Mouse (Mus musculus) 3T3-L1 (cell line): ENCODE measurements around the gene Sox3.

Source experiments
- DNase-seq: peaks from one replicate; pipeline ENCODE4 v3.0.0-alpha.2; 2015; ENCODE audit warnings: low read depth, low spot score

Gene Sox3

DNA sequence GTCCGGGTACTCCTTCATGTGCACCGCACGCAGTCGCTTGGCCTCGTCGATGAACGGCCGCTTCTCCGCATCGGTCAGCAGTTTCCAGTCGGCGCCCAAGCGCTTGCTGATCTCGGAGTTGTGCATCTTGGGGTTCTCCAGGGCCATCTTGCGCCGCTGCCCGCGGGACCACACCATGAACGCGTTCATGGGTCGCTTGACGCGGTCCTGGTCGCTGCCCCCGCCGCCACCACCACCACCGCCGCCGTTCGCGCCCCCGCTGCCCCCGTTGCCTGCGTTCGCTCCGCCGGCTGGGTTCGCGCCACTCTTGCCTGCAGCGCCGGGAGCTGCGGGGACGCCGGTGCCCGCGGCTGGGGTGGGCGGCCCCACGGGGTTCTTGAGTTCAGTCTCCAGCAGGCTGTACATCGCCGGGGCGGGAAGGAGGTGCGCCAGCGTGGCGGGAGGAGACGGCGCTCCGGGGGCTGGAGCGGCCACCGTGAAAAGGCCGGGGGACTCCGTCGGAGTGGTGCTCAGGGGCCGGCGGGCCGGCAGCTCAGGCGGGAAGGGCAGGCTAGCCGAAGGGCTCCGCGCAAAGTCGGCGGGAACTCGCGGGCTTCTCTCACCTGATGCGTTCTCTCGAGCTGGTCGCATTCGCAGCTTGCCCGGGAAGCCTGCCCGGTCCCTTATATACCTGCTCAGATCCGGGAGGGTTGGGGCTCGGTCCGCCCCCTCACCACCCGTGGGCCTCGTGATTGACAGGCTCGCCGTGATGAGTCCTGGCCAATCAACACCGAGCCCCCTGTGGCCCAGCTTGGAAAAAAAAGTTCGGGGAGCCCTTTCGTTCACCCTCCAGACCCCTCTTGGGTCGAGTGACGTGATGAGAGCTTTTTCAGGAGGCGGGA lies at the start of gene Sox3:
TSS of gene Sox3 (minus strand) at position 630 of the 881 bp plus-strand sequence.
- no peak for DNase-seq

DNA sequence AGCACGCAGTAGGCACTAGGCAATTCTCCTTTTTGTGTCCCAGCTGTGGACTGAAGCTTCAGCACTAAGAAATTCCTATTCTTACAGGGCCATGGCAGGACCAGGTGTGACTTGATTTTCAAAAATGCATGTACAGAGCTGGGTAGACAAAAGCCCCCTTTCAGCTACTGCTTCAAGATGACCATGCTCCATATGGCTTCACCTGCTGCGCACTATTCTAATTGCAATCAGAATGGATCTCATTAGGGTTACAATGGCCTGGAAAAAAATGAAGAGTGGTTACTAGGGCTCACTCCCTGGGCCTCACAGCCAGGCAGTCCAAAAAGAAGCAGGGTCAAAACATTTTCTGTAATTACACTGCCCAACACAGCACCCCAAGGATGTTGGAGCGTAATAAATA lies 47.0 kb upstream of the Sox3 start:
- no peak for DNase-seq

DNA sequence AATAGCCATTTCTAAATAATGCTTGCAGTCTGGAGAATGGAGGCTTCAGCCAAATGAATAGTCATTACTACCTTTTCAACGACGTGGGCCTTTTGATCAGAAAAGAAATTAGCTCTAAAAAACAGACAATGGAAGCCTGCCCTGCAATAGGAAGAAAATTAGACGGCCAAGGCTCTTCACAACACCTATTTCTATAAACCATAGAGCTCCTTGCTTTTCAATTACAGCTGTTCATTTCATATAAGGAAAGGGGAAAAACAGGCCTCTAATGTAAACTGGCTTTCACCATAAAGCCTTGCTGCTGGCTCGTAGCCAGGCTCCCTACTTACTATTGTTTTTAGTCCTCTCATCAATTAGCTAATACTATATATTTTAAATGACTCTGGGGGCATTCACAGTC lies 6.3 kb upstream of the Sox3 start:
- DNase-seq: no peak

DNA sequence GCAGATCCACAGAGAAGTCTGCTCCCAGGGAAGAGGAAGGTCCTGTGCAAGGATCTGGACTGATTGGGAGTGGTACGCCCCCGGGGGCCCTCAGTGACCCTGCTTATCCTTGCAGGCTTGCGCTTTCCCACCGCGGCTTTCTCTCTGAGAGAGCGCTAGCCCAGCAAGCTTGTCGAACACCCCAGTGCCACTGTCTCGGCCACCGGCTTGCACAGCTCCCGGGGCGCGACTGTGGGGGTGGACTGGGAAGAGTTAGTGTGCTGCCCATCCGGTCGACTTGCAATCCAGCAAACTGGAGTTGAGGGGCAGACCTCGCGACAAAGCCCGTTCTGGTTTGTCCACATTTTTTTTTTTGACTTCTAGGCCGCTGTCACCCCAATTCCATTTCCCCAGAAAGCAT lies 5.4 kb upstream of the Sox3 start:
- DNase-seq: no peak

DNA sequence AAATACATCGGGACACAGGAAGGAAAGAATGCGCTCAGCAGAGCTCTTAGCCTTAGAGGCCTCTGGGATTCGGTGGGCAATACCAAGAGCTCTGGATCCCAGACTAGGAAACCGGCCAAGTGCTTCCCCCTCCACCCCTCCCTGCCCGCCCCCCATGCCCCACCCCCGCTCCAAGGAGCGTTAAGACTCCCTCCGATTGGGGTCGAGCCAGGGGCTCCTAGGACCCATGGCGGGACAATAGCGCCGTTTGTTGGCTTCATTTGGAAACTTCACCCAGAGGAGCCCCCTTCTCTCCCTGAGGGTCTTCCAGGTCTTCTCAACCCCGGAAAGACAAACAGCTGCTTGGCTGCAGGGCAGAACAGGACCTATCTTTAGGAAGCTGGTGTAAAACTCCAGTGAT lies 3.1 kb upstream of the Sox3 start:
- DNase-seq: no peak

DNA sequence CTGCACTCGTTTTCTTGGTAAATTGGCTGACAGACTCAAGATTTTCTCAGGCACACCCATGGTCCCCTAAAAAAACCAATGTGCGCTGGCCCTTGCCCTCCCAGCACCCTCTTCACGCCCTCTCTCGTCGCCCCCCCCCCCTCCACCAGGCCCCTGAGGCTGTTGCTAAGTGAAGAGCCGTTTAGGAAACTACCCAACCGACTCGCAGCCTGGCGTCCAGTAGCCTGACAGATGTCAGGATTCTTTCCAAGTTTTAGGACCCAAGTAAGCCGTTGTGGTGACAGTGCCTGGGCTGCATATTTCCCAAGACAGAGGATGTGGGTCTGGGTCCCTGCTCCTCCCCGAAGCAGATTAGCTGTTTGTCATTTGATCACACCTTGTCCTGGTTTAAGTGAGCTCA lies 2.2 kb upstream of the Sox3 start:
- DNase-seq: no peak

DNA sequence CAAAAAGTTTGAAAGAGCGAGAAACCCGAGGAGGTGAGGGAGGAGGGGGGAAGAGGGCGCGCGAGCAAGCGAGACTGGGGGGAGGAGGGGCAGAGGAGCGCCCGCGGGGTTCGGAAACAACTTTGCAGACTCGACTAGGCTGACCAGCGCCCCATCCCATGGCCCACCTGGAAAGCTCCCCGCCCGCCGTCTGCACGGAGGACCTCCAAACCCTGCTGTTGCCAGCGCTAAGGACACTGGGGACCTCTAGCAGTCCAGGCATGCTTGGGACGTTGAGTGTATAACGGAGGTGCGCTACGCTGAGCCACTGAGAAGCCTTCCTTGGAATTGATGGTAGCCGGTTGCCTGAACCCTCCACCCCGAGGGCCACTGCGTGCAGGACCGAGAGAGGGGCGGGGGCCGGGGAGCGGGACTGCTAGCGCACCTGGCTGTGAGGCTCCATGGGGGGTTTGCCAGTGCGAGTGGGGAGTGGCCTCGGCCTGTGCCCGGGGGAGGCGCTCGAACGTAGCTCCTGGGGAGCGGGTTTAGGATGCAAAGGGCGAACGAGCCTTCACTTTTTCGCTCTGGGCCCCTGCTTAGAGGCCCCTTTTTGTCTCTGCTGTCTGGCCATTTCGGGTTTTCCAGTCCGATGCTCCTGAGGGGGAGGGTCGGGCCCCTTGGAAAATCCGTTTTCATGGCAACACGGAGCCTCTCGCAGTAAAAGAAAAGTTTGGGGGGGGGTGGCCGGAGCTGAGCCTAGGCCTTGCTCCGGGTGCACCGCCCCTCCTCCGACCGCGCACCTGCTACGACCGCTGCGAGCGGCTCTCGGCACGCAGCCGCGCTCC lies 702 bp upstream of the Sox3 start:
- no peak for DNase-seq

DNA sequence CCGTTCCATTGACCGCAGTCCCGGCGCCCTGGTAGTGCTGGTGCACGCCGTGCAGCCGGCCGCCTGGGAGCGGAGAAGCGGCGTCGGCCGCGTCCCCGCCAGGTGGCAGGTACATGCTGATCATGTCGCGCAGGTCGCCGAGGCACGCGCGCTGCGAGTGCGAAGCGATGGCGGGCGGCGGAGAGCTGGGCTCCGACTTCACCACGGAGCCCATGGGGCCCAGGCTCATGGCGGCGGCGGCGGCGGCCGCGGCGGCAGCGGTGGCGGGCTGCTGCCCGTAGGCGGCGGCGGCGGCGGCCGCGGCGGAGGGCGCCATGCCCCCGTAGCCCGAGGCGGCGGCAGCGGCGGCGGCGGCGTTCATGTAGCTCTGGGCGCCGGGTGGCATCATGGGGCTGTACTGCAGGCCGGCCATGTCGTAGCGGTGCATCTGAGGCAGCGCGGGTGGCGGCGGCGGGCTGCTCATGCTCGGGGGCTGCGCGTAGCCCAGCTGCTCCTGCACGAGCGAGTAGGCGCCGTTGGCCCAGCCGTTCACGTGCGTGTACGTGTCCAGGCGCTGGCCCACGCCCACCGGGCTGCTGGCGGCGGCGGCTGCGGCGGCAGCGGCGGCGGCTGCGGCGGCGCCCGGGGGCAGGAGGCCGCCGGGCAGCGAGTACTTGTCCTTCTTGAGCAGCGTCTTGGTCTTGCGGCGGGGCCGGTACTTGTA lies 981 bp downstream of the Sox3 start:
- DNase-seq: no peak

DNA sequence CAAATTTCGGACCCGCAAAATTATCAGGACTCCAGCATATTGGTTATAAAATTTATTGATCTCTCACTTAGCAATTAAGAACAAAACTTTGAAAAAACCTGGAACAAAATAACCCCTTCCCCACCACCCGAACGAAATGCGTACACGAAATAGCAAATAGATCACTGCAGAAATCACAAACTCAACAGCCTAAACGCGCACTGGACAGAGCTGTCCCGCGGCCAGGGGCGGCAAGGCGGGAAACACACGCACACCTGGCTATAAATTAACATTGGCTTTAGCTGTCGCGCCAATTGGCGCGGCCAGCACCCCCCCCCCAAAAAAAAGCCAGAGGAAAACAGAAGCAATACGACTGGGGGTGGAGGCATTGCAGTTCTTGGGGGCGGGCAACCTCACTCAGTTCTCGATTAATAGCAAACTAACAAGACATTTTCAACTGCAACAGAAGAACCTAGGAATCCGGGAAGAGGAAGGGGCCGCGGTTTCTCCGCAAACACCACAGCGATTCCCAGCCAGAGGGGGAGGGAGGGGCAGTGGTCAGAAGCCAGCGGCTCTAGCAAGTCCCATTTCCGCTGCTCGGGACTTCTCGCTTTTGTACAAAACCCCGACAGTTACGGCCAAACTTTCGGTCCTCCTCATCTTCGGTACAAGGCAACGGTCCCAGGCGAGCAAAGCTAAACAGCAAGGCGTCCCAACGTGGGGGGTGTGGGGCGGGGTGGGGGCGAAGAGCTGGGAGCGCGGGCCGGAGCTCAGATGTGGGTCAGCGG lies 1.7 kb downstream of the Sox3 start:
- no peak for DNase-seq

DNA sequence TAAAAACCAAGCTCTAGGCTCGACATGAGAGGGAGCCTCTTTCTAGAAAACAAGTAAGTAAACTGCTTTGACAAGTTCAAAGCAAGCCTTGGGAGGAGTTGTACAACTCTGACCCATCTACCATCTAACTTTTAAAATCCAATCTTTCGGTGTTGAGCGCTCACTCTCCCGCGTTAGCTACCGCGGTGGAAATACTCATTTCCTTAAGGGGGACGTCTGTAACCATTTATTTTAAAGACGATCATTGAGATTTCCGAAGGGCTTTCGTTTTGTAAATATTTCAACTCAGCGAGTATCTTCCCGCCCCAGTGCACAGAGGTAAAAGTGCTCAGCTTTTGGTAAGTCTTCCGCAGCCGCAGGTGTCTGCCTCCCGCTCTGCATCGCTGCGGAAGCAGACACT lies 2.6 kb downstream of the Sox3 start:
- no peak for DNase-seq

DNA sequence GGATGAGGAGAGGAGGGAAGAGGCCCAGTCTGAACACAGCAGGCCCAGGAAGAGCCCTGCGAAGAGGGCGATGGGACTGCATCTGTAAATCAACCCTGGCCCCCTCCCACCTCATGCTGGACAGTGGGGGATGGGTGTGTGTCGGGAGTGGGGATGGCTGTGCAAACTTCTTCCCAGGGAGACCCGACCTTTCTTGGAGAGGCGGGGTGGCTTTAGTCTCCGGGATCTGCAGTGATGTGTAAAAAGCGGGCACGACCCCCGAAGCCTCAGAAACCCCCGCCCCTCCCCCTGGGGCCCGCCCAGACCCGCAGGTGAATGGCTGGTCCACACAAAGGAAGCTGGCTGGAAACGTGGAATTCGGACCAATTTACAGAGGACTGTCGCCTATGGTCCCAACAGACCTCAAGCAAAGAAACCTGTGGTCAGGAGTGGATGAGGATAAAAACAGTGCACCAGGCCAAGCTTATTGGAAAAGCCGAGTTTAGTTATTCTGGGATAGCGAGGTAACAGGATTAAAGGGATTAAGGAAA lies 3.2 kb downstream of the Sox3 start:
- DNase-seq: no peak
